Mouse (Mus musculus) layer of hippocampus, adult 18-20 months (tissue): Measurements from ENCODE around the gene Mapk7. TPM values are rescaled to one million over a fixed set of nuclear protein-coding genes. Genes with fewer than 3 reads are reported as not detected.

Source experiments
- DNase-seq, 2 experiments: peaks; one replicate each; pipeline ENCODE4 v3.0.0; 2022; ENCODE audit warnings: low spot score in 2 of 2
- total RNA-seq, 2 experiments: library from RNA; stranded (reverse); gene quantifications; 2 replicates each; pipeline ENCODE4 v1.2.3; 2021

Gene Mapk7
- total RNA-seq, 2 experiments from 2014 or later, result 26.6 to 27.4 TPM

DNA sequence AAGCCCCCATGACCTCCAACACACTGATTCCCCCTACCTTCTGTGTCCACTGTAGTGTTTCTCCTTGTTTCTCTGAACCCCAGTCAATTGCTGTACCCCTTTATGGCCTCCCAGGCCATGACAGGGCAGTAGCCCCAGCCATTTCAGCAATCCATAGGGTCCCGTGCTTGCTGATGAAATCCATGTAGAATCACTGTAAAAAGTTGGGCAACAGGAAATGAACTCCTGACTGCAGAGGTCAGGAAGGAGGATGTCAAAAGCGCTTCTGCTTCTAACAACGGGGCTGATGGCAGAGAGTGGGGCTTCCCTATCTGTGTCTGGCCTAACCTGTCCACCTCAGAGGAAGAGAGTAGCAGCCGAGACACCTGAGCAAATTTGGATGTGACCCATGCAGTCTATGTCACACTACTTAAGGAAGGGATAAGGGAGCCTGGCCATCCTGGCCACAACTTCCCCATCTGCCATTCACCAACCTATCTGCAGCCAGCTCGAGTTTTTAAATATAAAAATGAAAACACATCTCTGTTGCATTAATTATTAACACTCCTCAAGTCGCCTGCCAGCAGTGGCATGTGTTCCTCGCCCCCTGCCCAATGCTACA is 24.8 kb downstream of the Mapk7 start:
- DNase-seq, result no peak

DNA sequence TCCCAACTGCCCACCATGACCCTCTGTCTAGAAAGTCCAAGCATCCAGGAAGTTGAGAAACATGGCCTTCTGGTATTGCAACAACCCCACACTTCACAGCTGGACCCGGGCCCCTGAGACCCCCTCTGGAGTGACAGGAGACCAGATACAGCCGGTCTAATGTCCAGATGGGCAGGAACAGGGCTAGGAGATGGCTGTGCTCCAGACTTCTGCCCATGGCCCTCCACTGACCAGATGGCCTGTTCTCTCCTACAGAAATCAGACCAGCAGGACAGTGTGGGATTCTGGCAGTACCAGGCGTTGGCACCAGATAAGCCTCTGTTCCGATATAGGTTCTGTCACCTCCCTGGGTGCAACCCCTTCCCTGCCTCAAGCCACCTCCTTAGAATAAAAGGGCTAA is 25.7 kb downstream of the Mapk7 start:
- DNase-seq, result no peak

DNA sequence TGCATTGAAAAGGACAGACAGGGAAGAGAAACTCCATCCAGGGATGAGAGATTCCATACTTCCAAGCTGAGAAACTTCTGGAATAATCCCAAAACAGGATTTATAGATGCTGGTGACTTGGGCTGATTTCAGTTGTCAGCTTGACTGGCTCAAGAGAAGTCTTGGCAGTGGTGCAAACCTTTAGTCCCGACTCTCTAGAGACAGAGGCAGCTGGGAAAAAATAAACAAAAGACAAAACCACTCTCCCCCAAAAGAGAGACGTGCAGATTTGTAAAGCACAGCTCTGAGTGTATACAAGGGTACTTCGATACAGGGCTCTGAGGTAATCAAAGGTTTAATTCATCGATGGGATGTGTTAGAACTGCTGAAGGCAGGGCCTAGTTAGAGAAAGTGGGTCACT is 28.8 kb downstream of the Mapk7 start:
- DNase-seq, result no peak

DNA sequence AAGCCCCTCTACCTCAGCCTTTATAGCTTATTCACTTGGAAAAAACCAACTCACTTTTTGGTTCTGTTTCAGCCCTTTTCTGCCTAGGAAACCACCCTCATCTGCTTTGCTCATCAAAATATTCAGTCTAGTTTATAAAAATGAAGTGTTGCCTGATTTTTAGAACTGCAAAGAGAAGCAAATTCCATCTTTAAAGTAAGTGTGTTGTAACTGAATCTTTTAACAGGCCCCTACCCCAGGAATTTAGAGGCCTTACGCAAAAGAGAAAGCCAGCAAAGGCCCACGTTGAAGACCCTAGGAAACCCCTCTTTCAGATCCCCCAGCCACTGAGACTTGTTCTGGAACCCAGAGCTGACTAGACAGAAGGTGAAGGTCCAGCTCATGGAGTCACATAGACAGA is 30.1 kb downstream of the Mapk7 start:
- DNase-seq, result no peak

DNA sequence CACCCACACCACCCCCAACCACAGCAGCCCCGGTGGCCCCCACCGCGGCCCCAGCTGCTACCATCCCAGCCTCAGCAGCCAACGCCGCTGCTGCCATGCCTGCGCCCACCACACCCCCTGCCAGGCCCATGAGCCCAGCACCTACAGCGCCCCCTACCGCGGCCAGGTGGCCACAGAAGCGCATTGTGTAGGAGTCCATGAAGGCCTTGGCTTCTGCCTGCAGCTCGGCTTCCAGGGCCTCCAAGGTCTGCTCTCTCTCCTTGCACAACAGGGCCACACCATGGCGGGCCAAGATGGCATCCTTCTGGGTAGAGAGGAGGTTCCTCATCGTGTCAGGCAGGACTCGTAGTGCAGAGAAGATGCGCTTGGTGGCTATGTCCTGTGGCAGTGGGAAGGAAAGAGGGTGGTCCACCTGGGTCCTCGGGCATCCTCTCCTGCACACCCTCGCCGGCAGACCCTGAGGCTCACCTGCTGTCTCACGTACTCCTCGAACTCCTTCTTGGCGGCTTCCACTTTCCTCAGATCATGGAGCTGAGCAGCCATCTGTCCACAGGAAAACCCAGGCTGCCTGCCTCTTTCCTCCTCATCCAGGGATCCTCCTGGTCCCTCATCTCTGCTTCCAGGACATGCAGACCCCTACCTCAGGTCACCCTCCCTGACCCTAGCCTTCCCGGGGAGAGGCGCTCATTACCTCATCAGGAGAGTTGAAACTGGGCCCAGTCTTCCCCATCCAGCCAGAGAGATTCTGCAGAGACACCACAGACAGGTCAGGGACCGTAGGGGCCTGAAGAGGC is 44.5 kb downstream of the Mapk7 start:
- peak; percentile 28 to 66 for DNase-seq

DNA sequence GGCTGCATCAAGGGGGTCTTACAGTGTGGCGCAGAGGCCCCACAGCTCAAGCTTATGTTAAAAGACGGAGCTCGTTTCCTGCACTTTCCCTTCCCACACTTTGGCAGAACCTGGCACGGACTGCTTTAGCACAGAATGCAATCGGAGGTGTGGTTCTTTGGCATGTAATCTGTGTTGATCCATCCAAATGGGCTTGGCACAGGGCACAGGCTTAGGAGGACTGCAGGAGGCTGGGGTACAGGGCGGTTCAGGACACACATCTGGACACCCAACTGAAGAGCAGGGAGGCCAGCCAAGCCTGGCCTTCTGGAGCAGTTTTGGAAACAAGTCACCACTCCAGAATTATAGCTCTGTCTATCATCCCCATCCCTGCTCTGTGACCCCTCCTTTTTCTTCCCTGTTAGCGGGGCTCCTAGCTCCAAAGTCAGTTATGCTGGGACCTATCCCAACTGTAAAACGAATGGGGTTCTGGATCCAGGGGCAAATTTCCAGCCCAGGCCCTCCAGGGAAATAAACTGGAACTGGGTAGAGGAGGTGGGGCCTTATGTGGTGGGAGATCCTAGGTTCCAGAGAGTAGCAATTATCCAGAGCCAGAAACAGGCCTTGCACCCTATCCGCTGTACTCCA is 45.5 kb downstream of the Mapk7 start:
- DNase-seq, result peak; percentile 64 to 73

DNA sequence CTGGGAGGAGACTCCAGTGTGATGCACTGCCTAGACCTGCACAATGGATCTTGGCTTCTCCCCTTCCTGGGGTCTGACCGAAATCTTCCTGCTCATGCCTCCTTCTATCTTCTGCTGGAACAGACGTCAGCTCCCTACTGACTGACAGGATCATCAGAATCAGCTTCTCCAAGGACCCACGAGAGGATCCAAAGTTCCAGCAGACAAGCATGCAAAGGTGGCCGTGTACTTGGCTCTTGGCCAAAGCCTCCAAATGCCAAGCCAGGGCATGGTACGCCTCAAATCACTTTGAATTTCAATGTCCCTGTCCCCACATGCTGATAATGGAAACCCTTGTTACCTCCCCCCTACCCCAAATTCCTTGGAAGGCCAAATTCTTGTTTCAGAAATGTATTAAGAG is 46.2 kb downstream of the Mapk7 start:
- DNase-seq, result no peak

DNA sequence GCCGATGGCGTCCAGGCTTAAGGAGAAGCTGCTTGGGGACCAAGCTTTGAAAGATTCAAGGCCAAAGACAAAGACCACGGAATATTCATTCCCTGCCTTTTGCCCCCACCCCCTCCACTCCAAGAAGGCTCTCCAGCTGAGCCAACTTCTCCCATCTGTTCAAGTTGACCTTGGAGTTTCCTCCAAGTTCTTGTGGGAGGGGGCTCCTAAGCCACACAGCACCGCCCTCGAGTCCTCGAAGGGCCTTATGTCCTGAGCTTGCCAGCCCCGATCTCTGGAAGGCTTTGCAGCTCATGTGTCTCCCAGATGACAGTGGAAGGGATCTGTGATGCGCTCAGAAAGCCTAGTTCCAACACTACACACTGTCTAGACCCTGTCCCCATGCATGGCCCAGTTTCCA is 46.9 kb downstream of the Mapk7 start:
- DNase-seq, result peak in 1 of 2 experiments; percentile 32

DNA sequence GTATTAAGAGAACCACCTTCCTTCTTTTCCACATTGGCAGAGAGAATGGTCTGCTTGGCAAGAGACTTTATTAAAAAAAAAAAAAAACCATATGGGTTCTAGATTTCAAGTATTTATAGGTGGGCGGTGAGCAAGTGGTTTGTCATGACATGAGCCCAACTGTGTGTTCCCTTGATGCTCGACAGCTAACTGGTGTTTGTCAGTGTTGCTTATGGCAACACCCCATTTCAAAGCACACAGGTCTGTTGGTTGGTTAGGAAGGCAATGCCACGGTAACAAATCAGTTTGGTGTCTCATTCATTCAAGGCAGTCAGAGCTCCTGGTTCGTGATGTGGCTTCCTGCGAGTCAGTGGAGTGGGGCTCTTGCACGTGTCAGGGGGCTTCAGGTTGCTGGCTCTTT is 50.4 kb downstream of the Mapk7 start:
- DNase-seq, result peak; percentile 25 to 57

DNA sequence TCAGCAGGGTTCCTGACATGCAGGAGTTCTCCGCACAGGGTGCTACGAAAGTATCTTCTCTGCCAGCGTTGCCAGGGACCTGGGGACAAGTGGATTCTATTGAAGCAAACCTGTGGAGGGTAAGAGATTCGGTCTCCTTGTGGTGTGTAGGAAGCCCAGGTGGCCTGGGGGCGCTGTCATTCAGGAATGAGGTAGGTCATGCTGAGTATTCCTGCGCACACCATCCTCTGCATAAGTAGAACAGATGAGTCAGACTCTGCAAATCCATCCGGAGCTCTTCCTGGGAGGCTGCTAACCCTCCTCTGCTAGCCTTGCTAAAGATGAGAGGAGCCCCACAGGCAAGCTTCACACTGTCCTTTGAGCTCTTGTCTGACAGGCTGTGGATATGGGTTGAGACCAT is 52.5 kb downstream of the Mapk7 start:
- DNase-seq, result peak in 1 of 2 experiments; percentile 45

DNA sequence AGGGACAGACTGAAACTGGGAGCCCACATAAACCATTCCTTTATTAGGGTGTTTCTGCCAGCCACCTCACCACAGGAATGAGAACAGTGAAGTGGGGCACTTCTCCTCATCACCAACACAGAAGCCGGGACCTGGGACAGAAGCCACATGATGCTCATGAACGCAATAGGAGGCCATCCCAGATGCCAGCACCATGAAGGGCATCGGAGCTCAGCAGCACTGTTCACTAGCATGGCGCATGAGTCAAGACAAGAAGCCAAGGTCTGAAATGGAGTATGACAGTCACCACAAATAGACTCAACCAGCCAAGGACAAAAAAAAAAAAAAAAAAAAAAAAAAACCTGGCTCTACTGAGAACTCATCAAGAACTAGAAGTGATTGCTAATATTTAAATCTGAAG is 53.8 kb downstream of the Mapk7 start:
- no peak for DNase-seq

DNA sequence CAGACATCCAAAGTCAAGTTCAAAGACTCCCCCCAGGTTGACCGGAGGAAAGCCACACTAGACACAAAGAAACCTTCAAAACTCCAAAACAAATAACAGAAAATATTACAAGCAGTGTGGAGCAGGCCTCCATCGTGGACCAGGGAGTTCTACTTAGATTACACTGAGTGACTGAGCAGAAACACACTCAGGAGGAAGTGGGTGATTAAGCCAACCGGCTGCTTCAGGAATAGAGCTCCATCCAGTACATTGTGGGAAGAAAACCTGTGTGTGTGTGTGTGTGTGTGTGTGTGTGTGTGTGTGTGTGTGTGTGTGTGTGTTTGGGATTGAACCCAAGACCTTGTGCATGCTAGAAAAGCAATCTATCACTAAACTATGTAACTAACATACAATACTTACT is 55.0 kb downstream of the Mapk7 start:
- DNase-seq, result peak in 1 of 2 experiments; percentile 54

Other genes starting within 250 kb of the Mapk7 start
- 10 to 100 TPM; 59.0 to 59.3 TPM for gene Aldh3a2, start 226.9 kb downstream of the Mapk7 start, total RNA-seq
- under 1 TPM; 0.12 to 0.18 TPM for gene Slc47a2, start 151.5 kb downstream of the Mapk7 start, total RNA-seq
- gene Slc47a1, start 116.1 kb downstream of the Mapk7 start, total RNA-seq, result 1 to 10 TPM; 1.2 TPM
- 100 to 1,000 TPM; 449 to 457 TPM for gene Rnf112, start 40.3 kb downstream of the Mapk7 start, total RNA-seq
- gene Mfap4, start 9.0 kb downstream of the Mapk7 start, total RNA-seq, result 1 to 10 TPM; 4.3 to 4.8 TPM
- 10 to 100 TPM; 37.4 to 49.3 TPM for gene B9d1, start 10.7 kb upstream of the Mapk7 start, total RNA-seq
- gene Epn2, start 85.3 kb upstream of the Mapk7 start, total RNA-seq, result 100 to 1,000 TPM; 173 to 181 TPM
- 1 to 10 TPM; 3.8 to 4.5 TPM for gene Grap, start 158.9 kb upstream of the Mapk7 start, total RNA-seq
- under 1 TPM in 1 of 2 experiments, not detected in 1; 0.07 TPM for gene Fam83g, start 189.7 kb upstream of the Mapk7 start, total RNA-seq
- under 1 TPM; 0.36 to 0.37 TPM for gene Slc5a10, start 226.4 kb upstream of the Mapk7 start, total RNA-seq